Mouse (Mus musculus) lung, embryonic 15.5 days (tissue): ENCODE results near the gene Snrpc. TPM values are rescaled to one million over a fixed set of nuclear protein-coding genes. Genes with fewer than 3 reads are reported as not detected.

ENCODE experiments used
- ATAC-seq: fragments of 200-750 bp; cut with Nextera tagmentation; 2 replicates; pipeline ENCODE4 v1.8.0; 2017; ENCODE audit warnings: moderate number of reproducible peaks, borderline replicate concordance; ENCODE audit not compliant: low FRiP score, low TSS enrichment; ENCODE audit errors: extremely low read depth
- H3K27ac ChIP-seq: fragments of 300-500 bp; sonication (generic); 2 replicates; pipeline ENCODE4 v1.5.1; 2015; ENCODE audit warnings: moderate library complexity, mild to moderate bottlenecking, inconsistent platforms
- H3K27me3 ChIP-seq: fragments of 300-500 bp; sonication (generic); 2 replicates; pipeline ENCODE4 v1.6.1; 2015; ENCODE audit warnings: inconsistent platforms
- H3K36me3 ChIP-seq: fragments of 300-500 bp; sonication (generic); 2 replicates; pipeline ENCODE4 v1.6.1; 2015; ENCODE audit warnings: inconsistent platforms
- H3K4me1 ChIP-seq: fragments of 300-500 bp; sonication (generic); 2 replicates; pipeline ENCODE4 v1.6.1; 2015; ENCODE audit warnings: inconsistent platforms
- H3K4me2 ChIP-seq: fragments of 300-500 bp; sonication (generic); 2 replicates; pipeline ENCODE4 v1.6.1; 2015; ENCODE audit warnings: inconsistent platforms, mild to moderate bottlenecking, moderate library complexity
- H3K4me3 ChIP-seq: fragments of 300-500 bp; sonication (generic); 2 replicates; pipeline ENCODE4 v1.5.1; 2015; ENCODE audit warnings: mild to moderate bottlenecking, inconsistent platforms
- H3K9ac ChIP-seq: fragments of 300-500 bp; sonication (generic); 2 replicates; pipeline ENCODE4 v1.6.1; 2015; ENCODE audit warnings: inconsistent platforms
- H3K9me3 ChIP-seq: fragments of 300-500 bp; sonication (generic); 2 replicates; pipeline ENCODE4 v1.6.1; 2016; ENCODE audit warnings: inconsistent platforms
- WGBS: fragments of 180-500 bp; shearing (Covaris S2); methylation state at CpG from one replicate; pipeline ENCODE4 v1.1.7; 2015; 5-methylcytosine and 5-hydroxymethylcytosine counted together
- polyA plus RNA-seq: library from polyadenylated mRNA; unstranded; fragments of >200 nt; fragmentation: Nextera tagmentation; extraction: Ambion mirVana; gene quantifications from 2 replicates; pipeline ENCODE4 v1.2.1, GENCODE M21; 2015

Snrpc gene
- polyA plus RNA-seq, 1 experiment from 2014 or later = 320 TPM

GRCm38 (mm10) chr17:27839469-27840252, 1.7 kb downstream of the Snrpc start:
- peak; percentile 98 for ATAC-seq
- H3K4me1 ChIP-seq = peaks cover 6% of the 10 kb centered on the region
- 2% methylated on average over 35 of the region's 35 CpGs for WGBS
- peak overlapping the region; percentile 65 for H3K4me2 ChIP-seq
- no peak overlapping the region for H3K27ac ChIP-seq
- H3K4me3 ChIP-seq = peak overlapping the region; percentile 67
- H3K27me3 ChIP-seq = no peaks in the 10 kb centered on the region
- H3K9me3 ChIP-seq = no peaks in the 10 kb centered on the region
- peaks cover 26% of the 10 kb centered on the region for H3K36me3 ChIP-seq
- peak overlapping the region; percentile 82 for H3K9ac ChIP-seq

GRCm38 (mm10) chr17:27848351-27848750, 10.4 kb downstream of the Snrpc start:
- Histone ChIP-seq H3K4me2 (no peak overlapping the region), H3K9me3 (no peaks in the 10 kb centered on the region), H3K4me3 (no peak overlapping the region), H3K9ac (no peak overlapping the region), H3K36me3 (peaks cover 88% of the 10 kb centered on the region), H3K27ac (no peak overlapping the region), H3K4me1 (no peaks in the 10 kb centered on the region), H3K27me3 (no peaks in the 10 kb centered on the region)
- WGBS = 87% methylated on average over 1 of the region's 1 CpGs
- no peak for ATAC-seq

GRCm38 (mm10) chr17:27851076-27851475, 13.1 kb downstream of the Snrpc start:
- ATAC-seq = no peak
- Histone ChIP-seq H3K4me3 (no peak overlapping the region), H3K27ac (no peak overlapping the region), H3K9ac (no peak overlapping the region), H3K4me1 (no peaks in the 10 kb centered on the region), H3K9me3 (no peaks in the 10 kb centered on the region), H3K36me3 (peaks cover 73% of the 10 kb centered on the region), H3K27me3 (no peaks in the 10 kb centered on the region), H3K4me2 (no peak overlapping the region)
- 66% methylated on average over 3 of the region's 3 CpGs for WGBS

GRCm38 (mm10) chr17:27856265-27856797, 18.4 kb downstream of the Snrpc start, which contains the start of gene Uhrf1bp1:
TSS of gene Uhrf1bp1 (plus strand) at chr17:27856441.
- under 1% methylated on average over 51 of the region's 54 CpGs for WGBS
- H3K9ac ChIP-seq = peak within 1 kb of the TSS; percentile 80
- H3K27ac ChIP-seq = peak within 1 kb of the TSS; percentile 62
- peaks cover 25% of the 10 kb centered on the region for H3K36me3 ChIP-seq
- peak within 1 kb of the TSS; percentile 83 for H3K4me2 ChIP-seq
- H3K9me3 ChIP-seq = no peaks in the 10 kb centered on the region
- ATAC-seq = peak; percentile 91
- no peaks in the 10 kb centered on the region for H3K27me3 ChIP-seq
- H3K4me1 ChIP-seq = peaks cover 18% of the 10 kb centered on the region
- peak within 1 kb of the TSS; percentile 78 for H3K4me3 ChIP-seq

- peaks cover 18% of the 10 kb centered on the region for H3K4me1 ChIP-seq
- H3K36me3 ChIP-seq = peaks cover 23% of the 10 kb centered on the region
- peak overlapping the region; percentile 80 for H3K9ac ChIP-seq
- no peaks in the 10 kb centered on the region for H3K27me3 ChIP-seq
- H3K4me2 ChIP-seq = peak overlapping the region; percentile 83
- ATAC-seq = peak; percentile 76
- 1% methylated on average over 52 of the region's 52 CpGs for WGBS
- H3K27ac ChIP-seq = peak overlapping the region; percentile 62
- peak overlapping the region; percentile 78 for H3K4me3 ChIP-seq
- H3K9me3 ChIP-seq = no peaks in the 10 kb centered on the region
Measured at GRCm38 (mm10) chr17:27856798-27857648, 19.1 kb downstream of the Snrpc start.

- Histone ChIP-seq H3K9ac (peak overlapping the region; percentile 80), H3K27ac (0 out of 2 replicates have a peak overlapping the region, but pooled peaks have one; percentile 62), H3K27me3 (no peaks in the 10 kb centered on the region), H3K4me1 (peaks cover 18% of the 10 kb centered on the region), H3K4me3 (peak overlapping the region; percentile 78), H3K4me2 (peak overlapping the region; percentile 83), H3K36me3 (peaks cover 15% of the 10 kb centered on the region), H3K9me3 (no peaks in the 10 kb centered on the region)
- ATAC-seq = no peak
- 27% methylated on average over 11 of the region's 11 CpGs for WGBS
Measured at GRCm38 (mm10) chr17:27857649-27858475, 19.9 kb downstream of the Snrpc start.

GRCm38 (mm10) chr17:27859131-27859530, 21.2 kb downstream of the Snrpc start:
- no peak for ATAC-seq
- 57% methylated on average over 2 of the region's 2 CpGs for WGBS
- Histone ChIP-seq H3K9me3 (no peaks in the 10 kb centered on the region), H3K36me3 (peaks cover 3% of the 10 kb centered on the region), H3K27ac (no peak overlapping the region), H3K9ac (no peak overlapping the region), H3K4me2 (no peak overlapping the region), H3K4me1 (peaks cover 18% of the 10 kb centered on the region), H3K27me3 (no peaks in the 10 kb centered on the region), H3K4me3 (no peak overlapping the region)

GRCm38 (mm10) chr17:27865461-27865860, 27.5 kb downstream of the Snrpc start:
- ATAC-seq = no peak
- Histone ChIP-seq H3K4me2 (no peak overlapping the region), H3K4me3 (no peak overlapping the region), H3K9ac (no peak overlapping the region), H3K27me3 (no peaks in the 10 kb centered on the region), H3K4me1 (peaks cover 20% of the 10 kb centered on the region), H3K27ac (no peak overlapping the region), H3K9me3 (no peaks in the 10 kb centered on the region), H3K36me3 (no peaks in the 10 kb centered on the region)
- WGBS = 82% methylated on average over 2 of the region's 2 CpGs

- Histone ChIP-seq H3K27ac (no peak overlapping the region), H3K9ac (no peak overlapping the region), H3K4me3 (no peak overlapping the region), H3K27me3 (no peaks in the 10 kb centered on the region), H3K4me2 (no peak overlapping the region), H3K4me1 (peaks cover 20% of the 10 kb centered on the region), H3K9me3 (no peaks in the 10 kb centered on the region), H3K36me3 (no peaks in the 10 kb centered on the region)
- no peak for ATAC-seq
- 47% methylated on average over 4 of the region's 4 CpGs for WGBS
Measured at GRCm38 (mm10) chr17:27866737-27867136, 28.8 kb downstream of the Snrpc start.

GRCm38 (mm10) chr17:27871851-27872250, 33.9 kb downstream of the Snrpc start:
- Histone ChIP-seq H3K4me1 (peaks cover 11% of the 10 kb centered on the region), H3K27me3 (no peaks in the 10 kb centered on the region), H3K27ac (no peak overlapping the region), H3K9ac (no peak overlapping the region), H3K36me3 (no peaks in the 10 kb centered on the region), H3K9me3 (no peaks in the 10 kb centered on the region), H3K4me3 (no peak overlapping the region), H3K4me2 (no peak overlapping the region)
- whole genome bisulfite sequencing = 92% methylated on average over 3 of the region's 3 CpGs
- no peak for ATAC-seq

- Histone ChIP-seq H3K9ac (no peak overlapping the region), H3K27me3 (no peaks in the 10 kb centered on the region), H3K4me1 (peaks cover 4% of the 10 kb centered on the region; the same call in 1 of the 2 replicates), H3K9me3 (no peaks in the 10 kb centered on the region), H3K36me3 (no peaks in the 10 kb centered on the region), H3K4me2 (no peak overlapping the region), H3K4me3 (no peak overlapping the region), H3K27ac (no peak overlapping the region)
- no peak for ATAC-seq
- 56% methylated on average over 3 of the region's 3 CpGs for WGBS
Measured at GRCm38 (mm10) chr17:27873583-27873982, 35.6 kb downstream of the Snrpc start.
